Mouse (Mus musculus) bone marrow macrophage, adult 2 months (primary cell): ENCODE measurements around the gene Myo3a. TPM values are rescaled to one million over a fixed set of nuclear protein-coding genes. Genes with fewer than 3 reads are reported as not detected.
"Not testable (repeated sequence)": the region's sequence is repeated elsewhere in the genome, so short reads cannot be mapped to it uniquely, and the experiment has no call there.

ENCODE experiments used
- H3K27ac ChIP-seq: 2 replicates; pipeline ENCODE4 v1.5.1; 2012; ENCODE audit warnings: low read depth, low read length; ENCODE audit not compliant: insufficient read depth
- H3K4me1 ChIP-seq: 2 replicates; pipeline ENCODE4 v1.6.1; 2012; ENCODE audit warnings: low read length; ENCODE audit not compliant: control insufficient read depth, insufficient read depth
- H3K4me3 ChIP-seq: 2 replicates; pipeline ENCODE4 v1.5.1; 2012; ENCODE audit warnings: mild to moderate bottlenecking, low read length, moderate library complexity; ENCODE audit not compliant: insufficient read depth
- CTCF ChIP-seq: IDR thresholded peaks from 2 replicates; pipeline ENCODE4 v1.5.1; 2012; ENCODE audit warnings: low read depth, mild to moderate bottlenecking, low read length, moderate library complexity
- POLR2A ChIP-seq: IDR thresholded peaks from 2 replicates; pipeline ENCODE4 v1.6.1; 2012; ENCODE audit warnings: mild to moderate bottlenecking, low read depth, low read length, borderline replicate concordance
- polyA plus RNA-seq: library from polyadenylated mRNA; stranded (reverse); fragments of >200 nt; gene quantifications from 2 replicates; pipeline ENCODE4 v1.2.4, GENCODE M21; 2012; ENCODE audit not compliant: missing spikeins, insufficient read depth, insufficient read length

Gene Myo3a
- polyA plus RNA-seq, 1 experiment = not detected

DNA sequence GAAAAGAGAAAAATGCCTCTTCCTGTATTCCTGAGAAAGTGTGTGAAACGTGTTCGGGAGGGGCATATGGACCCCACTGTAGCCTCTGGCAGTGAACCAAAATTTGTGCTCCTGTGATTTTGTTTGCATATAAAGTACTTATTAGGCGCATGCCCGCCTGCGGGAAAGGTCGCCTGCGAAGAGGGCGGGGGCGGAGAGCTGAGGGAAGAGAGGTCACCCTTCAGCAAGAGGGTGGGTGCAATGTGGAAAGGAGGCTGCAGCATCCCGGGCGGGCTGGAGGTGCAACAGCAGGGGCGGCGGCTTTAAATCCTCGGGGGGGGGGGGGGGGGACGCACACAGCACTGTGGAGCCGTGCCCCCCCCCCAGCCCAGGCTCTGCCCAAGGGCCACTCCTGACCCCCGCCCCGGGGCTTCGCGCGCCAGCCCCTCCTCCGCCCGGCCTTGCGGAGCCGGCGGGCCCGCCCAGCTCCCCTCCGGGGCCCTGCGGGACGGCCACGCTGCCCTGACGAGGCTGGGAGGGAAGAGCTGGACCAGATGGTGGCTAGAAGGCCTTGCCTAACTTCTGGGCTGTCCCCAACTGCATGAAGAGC lies 111.1 kb downstream of the Myo3a start:
- no peak overlapping the region for H3K4me3 ChIP-seq
- H3K27ac ChIP-seq = no peak overlapping the region
- TF ChIP-seq POLR2A = no peak
- TF ChIP-seq CTCF = no peak
- H3K4me1 ChIP-seq = no peaks in the 10 kb centered on the region

DNA sequence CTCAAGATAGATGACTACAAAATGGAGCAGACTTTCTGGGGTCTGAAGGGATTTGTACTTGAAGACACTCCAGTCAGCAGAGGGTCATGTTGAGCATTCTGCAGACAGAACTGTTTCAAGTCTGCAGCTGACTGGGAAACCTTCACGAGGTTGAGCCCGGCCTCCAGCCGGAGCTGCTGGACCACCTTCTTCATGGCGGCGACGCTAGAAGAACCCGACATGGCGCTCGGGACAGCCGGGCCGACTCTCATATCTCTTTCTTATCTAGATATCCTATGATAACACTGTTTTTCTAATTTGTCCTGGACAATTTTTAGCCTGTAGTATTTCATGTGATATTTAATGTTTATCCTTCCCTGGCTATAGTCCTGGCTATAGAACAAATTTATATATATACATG lies 183.2 kb downstream of the Myo3a start:
- H3K4me1 ChIP-seq, H3K4me3 ChIP-seq: not testable (repeated sequence)

DNA sequence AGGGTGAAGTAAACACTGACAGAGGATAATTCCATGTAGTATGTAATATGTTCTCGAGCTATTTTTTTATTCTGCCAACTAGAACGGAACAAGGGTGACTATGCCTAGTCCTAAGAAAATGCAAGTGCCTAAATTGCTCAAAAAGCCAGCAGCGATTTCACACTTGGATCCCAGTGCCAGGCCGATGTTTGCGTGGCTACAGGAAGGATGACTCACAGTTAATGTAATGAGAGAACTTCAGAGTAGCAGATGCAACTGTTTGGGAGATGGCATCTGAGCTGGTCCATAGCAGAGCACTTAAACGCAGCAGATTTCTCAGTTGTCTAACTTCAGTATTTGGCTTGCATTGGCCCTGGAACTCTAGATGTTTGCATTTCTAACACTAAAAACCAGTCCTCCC lies 321.1 kb downstream of the Myo3a start:
- TF ChIP-seq CTCF = no peak
- TF ChIP-seq POLR2A = no peak
- no peak overlapping the region for H3K27ac ChIP-seq

More for the DNA sequence above, 183.2 kb downstream of the Myo3a start:
- H3K27ac ChIP-seq = not testable (repeated sequence)

DNA sequence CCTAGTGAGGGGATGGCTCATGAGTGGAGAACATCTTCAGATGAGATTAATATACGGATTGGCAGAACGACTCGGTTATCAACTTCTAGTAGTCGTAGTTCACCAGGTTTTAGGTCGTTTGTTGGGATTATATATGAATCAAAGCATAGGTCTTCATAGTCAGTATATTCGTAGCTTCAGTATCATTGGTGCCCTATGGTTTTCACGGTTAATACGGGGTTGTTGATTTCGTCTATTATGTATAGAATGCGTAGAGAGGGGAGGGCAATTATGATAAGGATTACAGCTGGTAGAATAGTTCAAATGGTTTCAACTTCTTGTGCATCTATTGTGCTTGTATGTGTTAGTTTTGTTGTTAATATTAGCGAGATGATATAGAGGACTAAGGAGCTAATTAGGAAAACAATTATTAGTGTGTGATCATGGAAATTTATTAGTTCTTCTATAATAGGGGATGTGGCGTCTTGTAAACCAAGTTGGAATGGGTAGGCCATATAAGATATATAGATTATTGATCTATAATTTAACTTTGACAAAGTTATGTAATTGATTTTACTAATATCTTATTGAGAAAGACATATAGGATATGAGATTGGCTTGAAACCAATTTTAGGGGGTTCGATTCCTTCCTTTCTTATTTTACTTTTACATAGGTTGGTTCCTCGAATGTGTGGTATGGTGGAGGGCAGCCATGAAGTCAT lies 360.3 kb downstream of the Myo3a start:
- not testable (repeated sequence) for H3K4me3 ChIP-seq, H3K4me1 ChIP-seq, H3K27ac ChIP-seq

More for the DNA sequence above, 321.1 kb downstream of the Myo3a start:
- H3K4me1 ChIP-seq = no peaks in the 10 kb centered on the region
- H3K4me3 ChIP-seq = no peak overlapping the region

DNA sequence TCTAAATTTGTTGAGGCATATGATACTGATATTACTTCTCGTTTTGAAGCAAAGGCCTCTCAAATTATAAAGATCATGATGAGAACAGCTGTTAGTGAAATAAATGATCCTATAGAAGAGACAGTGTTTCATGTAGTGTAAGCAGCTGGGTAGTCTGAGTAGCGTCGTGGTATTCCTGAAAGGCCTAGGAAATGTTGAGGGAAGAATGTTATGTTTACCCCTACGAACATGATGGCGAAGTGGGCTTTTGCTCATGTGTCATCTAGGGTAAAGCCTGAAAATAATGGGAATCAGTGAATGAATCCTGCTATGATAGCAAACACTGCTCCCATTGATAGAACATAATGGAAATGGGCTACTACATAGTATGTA lies 360.9 kb downstream of the Myo3a start:
- H3K4me3 ChIP-seq, H3K4me1 ChIP-seq, H3K27ac ChIP-seq: not testable (repeated sequence)

DNA sequence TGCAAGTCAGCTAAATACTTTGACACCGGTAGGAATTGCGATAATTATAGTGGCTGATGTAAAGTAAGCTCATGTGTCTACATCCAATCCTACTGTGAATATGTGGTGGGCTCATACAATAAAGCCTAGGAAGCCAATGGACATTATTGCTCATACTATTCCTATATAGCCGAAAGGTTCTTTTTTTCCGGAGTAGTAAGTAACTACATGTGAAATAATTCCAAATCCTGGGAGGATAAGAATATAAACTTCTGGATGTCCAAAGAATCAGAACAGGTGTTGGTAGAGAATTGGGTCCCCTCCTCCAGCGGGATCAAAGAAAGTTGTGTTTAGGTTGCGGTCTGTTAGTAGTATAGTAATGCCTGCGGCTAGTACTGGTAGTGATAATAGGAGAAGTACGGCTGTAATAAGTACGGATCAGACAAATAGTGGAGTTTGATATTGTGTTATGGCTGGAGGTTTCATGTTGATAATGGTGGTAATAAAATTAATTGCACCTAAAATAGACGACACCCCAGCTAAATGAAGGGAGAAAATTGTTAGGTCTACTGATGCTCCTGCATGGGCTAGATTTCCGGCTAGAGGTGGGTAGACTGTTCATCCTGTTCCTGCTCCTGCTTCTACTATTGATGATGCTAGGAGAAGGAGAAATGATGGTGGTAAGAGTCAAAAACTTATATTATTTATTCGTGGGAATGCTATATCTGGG lies 361.5 kb downstream of the Myo3a start:
- not testable (repeated sequence) for H3K4me1 ChIP-seq, H3K4me3 ChIP-seq

DNA sequence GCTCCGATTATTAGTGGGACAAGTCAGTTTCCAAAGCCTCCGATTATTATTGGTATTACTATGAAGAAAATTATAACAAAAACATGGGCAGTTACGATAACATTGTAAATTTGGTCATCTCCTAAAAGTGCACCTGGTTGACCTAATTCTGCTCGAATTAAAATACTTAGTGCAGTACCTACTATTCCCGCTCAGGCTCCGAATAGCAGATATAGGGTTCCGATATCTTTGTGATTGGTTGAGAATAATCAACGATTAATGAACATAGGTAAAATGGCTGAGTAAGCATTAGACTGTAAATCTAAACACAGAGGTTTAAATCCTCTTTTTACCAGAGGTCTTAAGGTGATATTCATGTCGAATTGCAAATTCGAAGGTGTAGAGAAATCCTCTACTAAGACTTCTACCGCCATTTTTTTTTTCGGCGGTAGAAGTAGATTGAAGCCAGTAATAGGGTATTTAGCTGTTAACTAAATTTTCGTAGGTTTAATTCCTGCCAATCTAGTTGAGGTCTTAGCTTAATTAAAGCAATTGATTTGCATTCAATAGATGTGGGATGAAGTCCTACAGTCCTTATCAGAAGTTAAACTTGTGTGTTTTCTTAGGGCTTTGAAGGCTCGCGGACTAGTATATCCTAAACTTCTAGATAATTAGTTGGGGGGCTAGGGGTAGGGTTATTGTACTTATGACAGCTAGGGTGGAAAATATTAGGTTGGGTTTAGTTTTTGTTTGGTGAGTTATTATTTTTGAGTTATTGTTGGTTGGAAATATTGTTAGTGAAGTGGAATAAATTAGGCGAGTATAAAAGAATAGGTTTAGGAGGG lies 362.3 kb downstream of the Myo3a start:
- H3K27ac ChIP-seq, H3K4me1 ChIP-seq, H3K4me3 ChIP-seq: not testable (repeated sequence)

More for the DNA sequence above, 361.5 kb downstream of the Myo3a start:
- not testable (repeated sequence) for H3K27ac ChIP-seq

DNA sequence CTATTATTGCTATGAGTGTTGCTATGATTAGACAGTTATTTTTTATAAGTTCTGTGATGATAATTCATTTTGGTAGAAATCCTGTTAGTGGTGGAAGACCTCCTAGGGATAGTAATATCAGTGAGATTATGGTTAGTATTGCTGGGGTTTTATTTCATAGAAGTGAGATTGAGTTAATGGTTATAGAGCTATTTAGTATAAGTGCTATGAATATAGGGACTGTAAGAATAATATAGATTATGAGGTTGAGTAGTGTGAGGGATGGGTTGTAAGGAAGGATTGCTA lies 362.8 kb downstream of the Myo3a start:
- no peak for TF ChIP-seq POLR2A
- TF ChIP-seq CTCF = no peak
- Histone ChIP-seq H3K4me1 (no peaks in the 10 kb centered on the region), H3K27ac (no peak overlapping the region), H3K4me3 (no peak overlapping the region)

DNA sequence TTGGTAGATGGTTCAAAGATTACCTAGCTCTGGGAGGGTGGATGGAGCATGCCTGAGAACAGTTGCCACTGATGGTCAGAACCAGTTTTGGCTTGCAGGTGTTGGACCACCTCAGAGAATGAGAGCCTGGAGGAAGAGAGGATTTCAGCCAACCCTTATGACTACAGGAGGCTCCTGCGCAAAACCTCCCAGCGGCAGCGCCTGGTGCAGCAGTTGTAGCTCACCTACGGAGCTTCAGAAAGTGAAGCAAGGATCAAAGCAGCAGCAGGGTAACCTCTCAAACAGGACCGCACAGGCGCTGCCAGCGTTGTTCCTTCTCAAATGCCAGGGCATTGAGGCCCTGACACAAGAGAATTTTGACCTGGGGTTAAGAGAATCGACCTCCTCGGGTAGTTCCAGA lies 390.6 kb downstream of the Myo3a start:
- Histone ChIP-seq H3K27ac (no peak overlapping the region), H3K4me1 (no peaks in the 10 kb centered on the region), H3K4me3 (no peak overlapping the region)
- TF ChIP-seq CTCF = no peak
- no peak for TF ChIP-seq POLR2A

DNA sequence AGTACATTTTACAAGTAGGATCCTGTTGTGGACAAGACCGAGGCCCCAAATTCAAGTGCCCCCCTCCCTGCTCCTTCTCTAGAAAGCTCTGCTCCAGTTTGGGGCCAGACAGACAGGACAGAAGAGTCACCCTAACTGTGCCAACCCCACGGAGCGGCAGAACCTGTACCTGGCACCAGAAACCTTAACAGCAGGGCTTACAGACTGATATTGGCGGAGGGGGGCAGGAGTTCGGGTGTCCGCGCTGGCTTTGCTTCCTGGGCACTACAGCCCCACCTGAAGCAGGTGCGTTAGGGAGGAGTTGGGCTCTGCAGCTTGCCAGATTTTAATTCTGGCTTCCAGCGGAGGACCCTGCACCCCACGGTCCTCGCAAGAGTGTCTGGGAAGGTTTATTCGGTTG lies 392.1 kb downstream of the Myo3a start:
- Histone ChIP-seq H3K4me3 (no peak overlapping the region), H3K27ac (no peak overlapping the region), H3K4me1 (no peaks in the 10 kb centered on the region)
- no peak for TF ChIP-seq POLR2A

DNA sequence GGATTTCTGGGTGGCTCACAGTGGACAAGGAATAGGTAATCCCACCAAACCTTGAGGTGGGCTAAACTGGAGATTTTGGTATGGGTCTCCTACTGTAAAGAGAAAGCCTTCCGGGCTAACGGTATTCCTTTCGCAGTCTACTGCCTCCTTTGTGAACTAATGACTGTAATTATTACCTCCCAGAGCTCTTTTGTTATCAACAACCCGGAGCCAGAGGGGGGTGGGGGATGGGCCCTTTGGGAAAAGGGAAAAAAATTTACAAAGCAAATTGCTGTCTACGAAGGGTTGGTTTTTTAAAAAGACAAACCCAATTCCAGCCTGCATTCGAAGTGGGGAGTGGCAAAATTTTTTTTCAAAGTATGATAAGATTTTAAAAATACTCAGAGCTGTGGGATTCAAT lies 392.7 kb downstream of the Myo3a start:
- Histone ChIP-seq H3K4me3 (no peak overlapping the region), H3K4me1 (no peaks in the 10 kb centered on the region), H3K27ac (no peak overlapping the region)
- TF ChIP-seq CTCF (no peak), POLR2A (no peak)
